Mouse (Mus musculus) kidney, postnatal 10 days (tissue): ENCODE measurements around the gene Pom121l2.

Source experiments
- DNase-seq: peaks from one replicate; pipeline ENCODE4 v3.0.0; 2021; ENCODE audit warnings: mixed read lengths

Pom121l2 gene

GRCm38 (mm10) chr13:21994896-21995295 lies 13.9 kb downstream of the Pom121l2 start:
- no peak for DNase-seq

GRCm38 (mm10) chr13:21995331-21995914 lies 14.4 kb downstream of the Pom121l2 start:
- DNase-seq, result peak; percentile 46

- DNase-seq, result no peak
These were observed 15.3 kb downstream of the Pom121l2 start for GRCm38 (mm10) chr13:21996101-21996839.

GRCm38 (mm10) chr13:21996840-21997185 lies 15.8 kb downstream of the Pom121l2 start:
- DNase-seq, result no peak

- no peak for DNase-seq
These were observed 16.3 kb downstream of the Pom121l2 start for GRCm38 (mm10) chr13:21997201-21997820.

- no peak for DNase-seq
These were observed 16.8 kb downstream of the Pom121l2 start for GRCm38 (mm10) chr13:21997821-21998220.

GRCm38 (mm10) chr13:21998412-21998811 lies 17.4 kb downstream of the Pom121l2 start:
- DNase-seq, result no peak

GRCm38 (mm10) chr13:21999147-21999546 lies 18.2 kb downstream of the Pom121l2 start:
- DNase-seq, result no peak

GRCm38 (mm10) chr13:22001346-22001745 lies 20.4 kb downstream of the Pom121l2 start:
- DNase-seq, result no peak

- DNase-seq, result no peak
These were observed 20.8 kb downstream of the Pom121l2 start for GRCm38 (mm10) chr13:22001823-22002222.

- peak; percentile 67 for DNase-seq
These were observed 24.8 kb downstream of the Pom121l2 start for GRCm38 (mm10) chr13:22005605-22006333.

GRCm38 (mm10) chr13:22006334-22007120 lies 25.5 kb downstream of the Pom121l2 start:
- peak; percentile 64 for DNase-seq

GRCm38 (mm10) chr13:22007121-22007510 lies 26.1 kb downstream of the Pom121l2 start:
- DNase-seq, result no peak

GRCm38 (mm10) chr13:22007872-22008271 lies 26.9 kb downstream of the Pom121l2 start:
- DNase-seq, result no peak

- no peak for DNase-seq
These were observed 27.7 kb downstream of the Pom121l2 start for GRCm38 (mm10) chr13:22008707-22009106.

- no peak for DNase-seq
These were observed 28.6 kb downstream of the Pom121l2 start, which contains the start of gene Prss16 for GRCm38 (mm10) chr13:22009642-22010041. TSS of gene Prss16 (minus strand) at chr13:22009742.

GRCm38 (mm10) chr13:22013716-22014115 lies 32.7 kb downstream of the Pom121l2 start:
- no peak for DNase-seq

- DNase-seq, result peak; percentile 28
These were observed 33.4 kb downstream of the Pom121l2 start for GRCm38 (mm10) chr13:22014411-22014845.

- peak; percentile 75 for DNase-seq
These were observed 34.8 kb downstream of the Pom121l2 start for GRCm38 (mm10) chr13:22015479-22016450.

- DNase-seq, result peak; percentile 41
These were observed 39.2 kb downstream of the Pom121l2 start for GRCm38 (mm10) chr13:22019934-22020835.
